Mouse (Mus musculus): ENCODE measurements around the gene Tmem274. TPM values are rescaled to one million over a fixed set of nuclear protein-coding genes. Genes with fewer than 3 reads are reported as not detected.

Tmem274 gene
- total and polyA plus RNA-seq, 3 experiments, result not detected

DNA sequence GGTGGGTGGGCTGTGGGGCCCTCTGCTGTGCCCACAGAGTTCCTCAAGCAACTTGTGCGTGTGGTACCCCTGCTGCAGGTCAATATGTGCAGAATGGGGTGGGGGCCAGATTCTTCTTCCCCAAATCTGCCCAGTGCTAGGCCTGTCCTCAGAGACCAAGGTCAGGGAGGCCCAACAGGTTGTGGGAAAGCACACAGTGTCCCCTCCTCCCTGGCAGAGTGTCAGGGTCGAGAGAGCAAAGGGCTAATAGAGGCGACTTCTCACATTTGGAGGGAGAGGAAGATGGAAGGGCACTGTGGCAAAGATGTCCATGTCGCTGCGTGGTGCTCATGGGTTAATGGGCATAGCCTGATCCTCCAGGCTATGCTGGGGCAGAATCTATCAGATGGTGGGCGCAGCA lies 48.6 kb downstream of the Tmem274 start:
- no peaks in the 10 kb centered on the region for H3K27me3 ChIP-seq (ENCODE audit: control insufficient read depth, insufficient read depth, low read length)
- no peaks in the 10 kb centered on the region; the same call in 1 of the 2 replicates for H3K36me3 ChIP-seq (ENCODE audit: control insufficient read depth, insufficient read depth, low read length)
- H3K9ac ChIP-seq (ENCODE audit: low read depth, low read length), result no peak overlapping the region
- TF ChIP-seq CTCF (IDR thresholded peaks at IDR 0.05) (no peak), EP300 (IDR thresholded peaks at IDR 0.05; ENCODE audit: insufficient read depth, low read depth, low read length) (no peak), POLR2A (IDR thresholded peaks at IDR 0.05; ENCODE audit: insufficient read depth, low read depth, low read length) (no peak)
- WGBS, result 52% methylated on average over 6 of the region's 6 CpGs
- no peak overlapping the region for H3K4me3 ChIP-seq
- no peak for DNase-seq
- intact Hi-C loops (cut with DNase I), result no loop called here
- H3K79me2 ChIP-seq (replicated peaks; ENCODE audit: control insufficient read depth, insufficient read depth, low read length), result peaks cover 2% of the 10 kb centered on the region; the same call in 1 of the 2 replicates
- H3K27ac ChIP-seq, result peak overlapping the region; percentile 85
- peaks cover 36% of the 10 kb centered on the region for H3K4me1 ChIP-seq (ENCODE audit: control insufficient read depth, insufficient read depth, low read length)

DNA sequence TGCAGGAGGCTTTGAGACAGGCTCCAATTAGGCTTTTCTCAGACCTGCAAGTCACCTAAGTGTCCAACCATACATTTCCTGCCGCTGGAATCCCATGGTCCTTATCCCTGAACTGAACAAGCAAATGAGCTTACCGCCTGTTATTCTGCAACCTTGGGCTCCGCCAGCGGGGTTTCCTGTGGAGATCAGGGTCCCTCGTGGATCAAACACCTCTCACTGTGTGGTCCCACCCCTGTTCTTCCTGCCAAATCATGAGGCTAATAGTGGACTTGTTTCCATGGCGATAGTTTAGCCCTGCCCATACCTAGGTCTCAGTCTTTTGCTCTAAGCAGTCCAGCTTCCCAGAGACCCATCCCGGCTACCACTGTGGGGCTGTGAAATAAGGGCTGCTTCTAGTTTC lies 49.2 kb downstream of the Tmem274 start:
- DNase-seq, result peak; percentile 63 to 83
- peaks cover 2% of the 10 kb centered on the region; the same call in 1 of the 2 replicates for H3K79me2 ChIP-seq (replicated peaks; ENCODE audit: control insufficient read depth, insufficient read depth, low read length)
- no peak overlapping the region for H3K9ac ChIP-seq (ENCODE audit: low read depth, low read length)
- peak overlapping the region; percentile 85 for H3K27ac ChIP-seq
- peaks cover 36% of the 10 kb centered on the region for H3K4me1 ChIP-seq (ENCODE audit: control insufficient read depth, insufficient read depth, low read length)
- H3K4me3 ChIP-seq, result peak overlapping the region; percentile 17; the same call in 1 of the 2 replicates
- WGBS, result 45% methylated on average over 7 of the region's 7 CpGs
- H3K27me3 ChIP-seq (ENCODE audit: control insufficient read depth, insufficient read depth, low read length), result no peaks in the 10 kb centered on the region
- intact Hi-C loops (cut with DNase I), result no loop called here
- TF ChIP-seq EP300 (IDR thresholded peaks at IDR 0.05; ENCODE audit: insufficient read depth, low read depth, low read length), result peak; percentile 90; the same call in 1 of the 2 replicates
- peak; percentile 52; the same call in 1 of the 2 replicates for TF ChIP-seq POLR2A (IDR thresholded peaks at IDR 0.05; ENCODE audit: insufficient read depth, low read depth, low read length)
- 0 out of 2 replicates have a peak, but pooled peaks have one; percentile 10 for TF ChIP-seq CTCF (IDR thresholded peaks at IDR 0.05)
- H3K36me3 ChIP-seq (ENCODE audit: control insufficient read depth, insufficient read depth, low read length), result no peaks in the 10 kb centered on the region; the same call in 1 of the 2 replicates

DNA sequence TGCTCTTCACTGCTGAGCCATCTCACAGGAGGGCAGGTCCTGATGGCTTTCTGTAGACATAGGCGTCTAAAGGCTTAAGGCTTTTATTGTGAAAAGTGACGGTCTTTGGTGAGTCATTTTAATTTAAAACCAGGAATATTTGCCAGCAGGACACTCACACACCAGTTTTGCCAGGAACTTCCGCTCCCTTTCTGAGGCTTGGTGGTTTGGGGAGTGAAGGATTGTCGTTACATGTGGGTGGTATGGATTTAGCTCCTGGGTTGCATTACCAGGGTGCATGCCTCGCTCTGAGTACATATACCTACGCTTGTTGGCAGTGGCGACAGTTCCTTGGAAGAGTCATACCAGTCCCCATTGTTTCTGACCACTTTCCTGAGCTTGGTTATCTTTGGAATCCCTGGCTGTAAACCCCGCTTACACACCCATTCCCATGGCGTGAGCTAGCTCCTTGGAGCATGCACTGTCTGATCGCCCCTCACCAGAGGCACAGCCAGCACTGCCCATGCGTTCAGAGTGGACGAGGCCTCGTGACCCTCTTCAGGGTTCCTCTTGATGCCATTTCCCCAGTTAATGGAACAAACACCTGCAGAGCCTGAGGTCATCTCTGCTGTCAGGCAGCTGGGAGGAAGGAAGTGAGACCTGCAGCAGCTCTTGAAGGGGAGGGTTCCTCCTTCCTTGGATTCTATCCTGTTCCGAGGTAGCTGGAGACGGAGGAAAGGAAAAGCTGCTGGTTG lies 50.6 kb downstream of the Tmem274 start:
- H3K4me1 ChIP-seq (ENCODE audit: control insufficient read depth, insufficient read depth, low read length), result peaks cover 34% of the 10 kb centered on the region
- intact Hi-C loops (cut with DNase I), result no loop called here
- no peaks in the 10 kb centered on the region; the same call in 1 of the 2 replicates for H3K36me3 ChIP-seq (ENCODE audit: control insufficient read depth, insufficient read depth, low read length)
- WGBS, result 55% methylated on average over 15 of the region's 15 CpGs
- H3K27ac ChIP-seq, result peak overlapping the region; percentile 71
- TF ChIP-seq EP300 (IDR thresholded peaks at IDR 0.05; ENCODE audit: insufficient read depth, low read depth, low read length) (peak; percentile 94), POLR2A (IDR thresholded peaks at IDR 0.05; ENCODE audit: insufficient read depth, low read depth, low read length) (peak; percentile 34; the same call in 1 of the 2 replicates), CTCF (IDR thresholded peaks at IDR 0.05) (no peak)
- H3K79me2 ChIP-seq (replicated peaks; ENCODE audit: control insufficient read depth, insufficient read depth, low read length), result peaks cover 2% of the 10 kb centered on the region; the same call in 1 of the 2 replicates
- H3K27me3 ChIP-seq (ENCODE audit: control insufficient read depth, insufficient read depth, low read length), result no peaks in the 10 kb centered on the region
- peak; percentile 51 to 70 for DNase-seq
- peak overlapping the region; percentile 17; the same call in 1 of the 2 replicates for H3K4me3 ChIP-seq
- no peak overlapping the region for H3K9ac ChIP-seq (ENCODE audit: low read depth, low read length)

DNA sequence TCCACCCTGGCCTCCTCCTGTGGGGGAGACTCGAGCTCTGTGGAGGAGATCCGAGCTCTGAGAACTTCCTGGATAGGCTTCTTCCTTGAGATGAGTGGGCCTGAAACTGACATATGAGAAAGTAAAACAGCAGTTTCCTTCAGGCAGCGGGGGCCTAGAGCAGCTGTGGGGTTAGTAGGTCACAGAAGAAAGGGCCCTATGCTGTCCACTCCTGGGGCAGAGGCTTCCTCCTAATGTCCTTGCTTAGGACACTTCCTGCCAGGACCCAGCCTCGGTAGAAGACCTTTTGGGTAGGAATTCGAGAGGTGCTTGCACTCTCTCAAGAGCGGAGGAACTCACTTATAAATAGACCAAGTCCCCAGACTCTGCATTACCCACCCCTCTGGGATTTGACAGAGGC lies 52.5 kb downstream of the Tmem274 start:
- Histone ChIP-seq H3K79me2 (replicated peaks; ENCODE audit: control insufficient read depth, insufficient read depth, low read length) (no peaks in the 10 kb centered on the region; the same call in 1 of the 2 replicates), H3K27ac (peak overlapping the region; percentile 71), H3K36me3 (ENCODE audit: control insufficient read depth, insufficient read depth, low read length) (no peaks in the 10 kb centered on the region), H3K9ac (ENCODE audit: low read depth, low read length) (no peak overlapping the region), H3K27me3 (ENCODE audit: control insufficient read depth, insufficient read depth, low read length) (no peaks in the 10 kb centered on the region), H3K4me1 (ENCODE audit: control insufficient read depth, insufficient read depth, low read length) (peaks cover 28% of the 10 kb centered on the region), H3K4me3 (no peak overlapping the region)
- intact Hi-C loops (cut with DNase I), result no loop called here
- 41% methylated on average over 6 of the region's 6 CpGs for WGBS
- DNase-seq, result peak in 1 of 2 experiments; percentile 32
- no peak for TF ChIP-seq EP300 (IDR thresholded peaks at IDR 0.05; ENCODE audit: insufficient read depth, low read depth, low read length)
- no peak for TF ChIP-seq CTCF (IDR thresholded peaks at IDR 0.05)
- no peak for TF ChIP-seq POLR2A (IDR thresholded peaks at IDR 0.05; ENCODE audit: insufficient read depth, low read depth, low read length)

Other genes with a start within 250 kb of the Tmem274 start
- 100 to 1,000 TPM; 154 to 186 TPM for gene Kif1b, start 169.7 kb upstream of the Tmem274 start, total RNA-seq (2021)
- 41.6 and 79.2 TPM in 2 replicates for gene Kif1b, start 169.7 kb upstream of the Tmem274 start, polyA plus RNA-seq (2012; rRNA removed)
- 10 to 100 TPM; 39.6 to 41.6 TPM for gene Ube4b, start 50.6 kb upstream of the Tmem274 start, total RNA-seq (2021)
- gene Ube4b, start 50.6 kb upstream of the Tmem274 start, polyA plus RNA-seq (2012; rRNA removed), result 37.5 and 40.2 TPM in 2 replicates
- gene Rbp7, start 22.4 kb upstream of the Tmem274 start, total RNA-seq (2021), result 10 to 100 TPM; 56.2 to 61.6 TPM
- 8.7 and 22.9 TPM in 2 replicates for gene Rbp7, start 22.4 kb upstream of the Tmem274 start, polyA plus RNA-seq (2012; rRNA removed)
- 10 to 100 TPM; 29.4 to 36.1 TPM for gene Nmnat1, start 7.8 kb downstream of the Tmem274 start, total RNA-seq (2021)
- gene Nmnat1, start 7.8 kb downstream of the Tmem274 start, polyA plus RNA-seq (2012; rRNA removed), result 20.6 and 26.2 TPM in 2 replicates
- 10 to 100 TPM; 62.1 to 66.9 TPM for gene Lzic, start 7.9 kb downstream of the Tmem274 start, total RNA-seq (2021)
- gene Lzic, start 7.9 kb downstream of the Tmem274 start, polyA plus RNA-seq (2012; rRNA removed), result 20.2 and 23.8 TPM in 2 replicates
- gene Ctnnbip1, start 40.9 kb downstream of the Tmem274 start, total RNA-seq (2021), result 10 to 100 TPM; 25.0 to 27.3 TPM
- gene Ctnnbip1, start 40.9 kb downstream of the Tmem274 start, polyA plus RNA-seq (2012; rRNA removed), result 25.5 and 26.0 TPM in 2 replicates
- gene Clstn1, start 109.1 kb downstream of the Tmem274 start, total RNA-seq (2021), result 10 to 100 TPM; 86.7 to 88.3 TPM
- 25.6 and 26.3 TPM in 2 replicates for gene Clstn1, start 109.1 kb downstream of the Tmem274 start, polyA plus RNA-seq (2012; rRNA removed)
- gene Pik3cd, start 225.2 kb downstream of the Tmem274 start, total RNA-seq (2021), result 1 to 10 TPM; 3.4 to 4.2 TPM
- 3.6 and 4.7 TPM in 2 replicates for gene Pik3cd, start 225.2 kb downstream of the Tmem274 start, polyA plus RNA-seq (2012; rRNA removed)

Data from heart, adult 2 months (tissue).